Mouse (Mus musculus): ENCODE data around the gene Fubp3. TPM values are rescaled to one million over a fixed set of nuclear protein-coding genes. Genes with fewer than 3 reads are reported as not detected.

Gene Fubp3
- polyA plus RNA-seq, 1 experiment: 36.3 TPM

DNA sequence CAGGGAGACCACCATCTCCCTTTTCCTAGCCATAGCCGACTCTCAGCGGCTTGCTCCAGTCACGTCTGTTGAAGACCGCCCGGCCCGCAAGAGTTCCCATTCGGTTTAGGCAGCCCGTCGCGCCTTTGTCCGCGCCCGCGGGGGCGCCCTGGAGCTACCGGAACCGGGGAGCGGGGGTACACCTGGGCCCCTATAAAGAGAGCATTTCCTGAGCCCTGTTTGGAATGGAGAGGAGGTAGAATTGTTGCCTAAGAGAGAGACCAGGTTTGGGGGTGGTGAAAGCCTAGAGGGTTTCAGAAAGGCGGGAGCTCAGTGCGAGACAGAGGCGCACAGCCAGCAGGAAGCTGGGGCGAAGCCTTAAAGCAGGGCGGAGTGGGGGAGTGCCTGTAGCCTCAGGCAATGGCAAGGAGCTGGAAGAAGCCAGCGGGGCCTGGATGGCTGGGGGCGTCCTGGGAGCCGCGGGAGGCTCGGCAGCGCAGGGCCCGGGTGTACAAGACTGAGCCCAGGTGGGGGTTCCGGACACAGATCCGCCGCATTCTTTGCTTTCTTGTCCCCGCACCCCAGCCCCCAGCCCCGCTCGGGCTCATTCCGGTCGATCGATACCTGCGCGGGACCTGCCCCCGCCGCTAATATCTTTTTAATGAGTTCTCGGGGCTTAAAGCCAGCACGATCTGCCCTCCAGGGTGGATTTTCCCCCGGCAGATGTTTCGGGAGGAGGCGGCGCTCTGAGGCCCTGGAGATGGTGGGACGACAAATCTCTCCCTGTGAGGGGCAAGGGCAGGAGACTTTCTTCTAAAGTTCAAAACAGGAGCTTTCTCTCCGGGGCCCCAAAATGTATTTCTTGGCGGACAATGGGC, 63.1 kb downstream of the Fubp3 start:
- DNase-seq: no peak
- Histone ChIP-seq H3K4me3 (replicated peaks; ENCODE audit: insufficient read depth, low read depth, low read length) (no peak overlapping the region), H3K4me1 (ENCODE audit: control insufficient read depth, insufficient read depth, low read length) (no peaks in the 10 kb centered on the region), H3K27me3 (ENCODE audit: control insufficient read depth, insufficient read depth, low read length) (peaks cover 15% of the 10 kb centered on the region; the same call in 1 of the 2 replicates), H3K27ac (ENCODE audit: insufficient read depth, low read length) (no peak overlapping the region)
- under 1% methylated on average over 51 of the region's 52 CpGs for WGBS
- no peak for TF ChIP-seq POLR2A (IDR thresholded peaks at IDR 0.05; ENCODE audit: borderline replicate concordance, insufficient read depth, low read length)

DNA sequence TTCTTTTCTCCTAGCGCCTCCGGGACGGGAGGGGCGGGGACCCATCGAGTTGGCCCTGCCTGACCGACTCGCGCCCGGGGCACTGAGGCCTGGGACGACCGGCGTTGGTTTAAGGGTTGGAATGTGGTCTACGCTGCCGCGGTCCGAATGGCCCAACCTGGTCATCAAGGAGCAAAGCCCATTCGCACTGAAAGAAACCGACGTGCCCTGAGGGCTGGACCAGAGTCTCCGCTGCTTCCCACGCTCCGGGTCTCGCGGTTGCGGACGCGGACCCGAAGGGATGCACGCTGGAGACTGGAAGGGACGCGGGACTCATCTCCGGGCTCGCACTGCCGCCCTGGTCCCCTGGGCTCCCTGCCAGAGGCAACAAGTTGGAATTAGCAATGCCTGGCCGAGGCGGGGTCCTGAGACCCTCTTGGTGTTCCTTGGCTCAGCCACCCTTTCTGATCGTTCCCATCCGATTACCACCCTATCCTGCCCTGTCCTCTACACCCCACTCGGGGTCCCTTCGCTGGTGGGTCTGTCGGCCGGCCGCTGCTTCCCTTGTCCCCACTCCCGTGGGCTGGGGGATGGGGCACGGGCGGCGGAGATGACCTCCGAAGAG, 63.8 kb downstream of the Fubp3 start:
- Histone ChIP-seq H3K4me3 (replicated peaks; ENCODE audit: insufficient read depth, low read depth, low read length) (no peak overlapping the region), H3K27me3 (ENCODE audit: control insufficient read depth, insufficient read depth, low read length) (peaks cover 15% of the 10 kb centered on the region; the same call in 1 of the 2 replicates), H3K27ac (ENCODE audit: insufficient read depth, low read length) (no peak overlapping the region), H3K4me1 (ENCODE audit: control insufficient read depth, insufficient read depth, low read length) (no peaks in the 10 kb centered on the region)
- DNase-seq: peak in 1 of 2 experiments; percentile 27
- under 1% methylated on average over 48 of the region's 48 CpGs for WGBS
- TF ChIP-seq CTCF (IDR thresholded peaks at IDR 0.05; ENCODE audit: borderline replicate concordance, insufficient read depth, low read depth, low read length) (no peak), POLR2A (IDR thresholded peaks at IDR 0.05; ENCODE audit: borderline replicate concordance, insufficient read depth, low read length) (no peak)

DNA sequence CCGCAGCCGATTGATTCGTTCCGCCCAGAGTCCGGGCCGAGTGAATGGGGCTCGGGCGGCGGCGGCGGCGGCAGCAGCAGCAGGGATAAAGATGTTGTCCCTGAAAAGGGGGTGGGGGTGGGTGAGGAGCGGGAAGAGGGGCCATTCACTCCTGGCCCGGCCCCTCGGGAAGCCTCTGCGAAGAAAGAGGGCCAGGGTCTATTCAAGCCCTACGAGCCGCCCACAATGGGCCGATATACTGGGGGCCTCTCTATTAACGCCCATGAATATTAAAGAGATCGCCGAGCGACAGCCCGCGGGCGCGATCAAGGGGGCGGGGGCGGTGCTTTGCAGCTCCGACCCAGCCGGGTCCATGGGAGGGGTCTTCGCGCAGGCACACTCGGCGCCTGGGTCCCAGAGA, 64.3 kb downstream of the Fubp3 start:
- WGBS: 2% methylated on average over 35 of the region's 35 CpGs

GRCm38 (mm10) chr2:31637311-31637710, 64.9 kb downstream of the Fubp3 start:
- peaks cover 15% of the 10 kb centered on the region; the same call in 1 of the 2 replicates for H3K27me3 ChIP-seq (ENCODE audit: control insufficient read depth, insufficient read depth, low read length)
- H3K4me1 ChIP-seq (ENCODE audit: control insufficient read depth, insufficient read depth, low read length): no peaks in the 10 kb centered on the region
- H3K4me3 ChIP-seq (replicated peaks; ENCODE audit: insufficient read depth, low read depth, low read length): no peak overlapping the region
- TF ChIP-seq CTCF (IDR thresholded peaks at IDR 0.05; ENCODE audit: borderline replicate concordance, insufficient read depth, low read depth, low read length) (no peak), POLR2A (IDR thresholded peaks at IDR 0.05; ENCODE audit: borderline replicate concordance, insufficient read depth, low read length) (no peak)
- WGBS: 2% methylated on average over 12 of the region's 12 CpGs
- DNase-seq: no peak
- H3K27ac ChIP-seq (ENCODE audit: insufficient read depth, low read length): no peak overlapping the region

More for the DNA sequence above, 64.3 kb downstream of the Fubp3 start:
- TF ChIP-seq CTCF (IDR thresholded peaks at IDR 0.05; ENCODE audit: borderline replicate concordance, insufficient read depth, low read depth, low read length): no peak
- no peak for TF ChIP-seq POLR2A (IDR thresholded peaks at IDR 0.05; ENCODE audit: borderline replicate concordance, insufficient read depth, low read length)
- no peak for DNase-seq
- H3K4me3 ChIP-seq (replicated peaks; ENCODE audit: insufficient read depth, low read depth, low read length): no peak overlapping the region
- H3K4me1 ChIP-seq (ENCODE audit: control insufficient read depth, insufficient read depth, low read length): no peaks in the 10 kb centered on the region
- peaks cover 15% of the 10 kb centered on the region; the same call in 1 of the 2 replicates for H3K27me3 ChIP-seq (ENCODE audit: control insufficient read depth, insufficient read depth, low read length)
- no peak overlapping the region for H3K27ac ChIP-seq (ENCODE audit: insufficient read depth, low read length)

DNA sequence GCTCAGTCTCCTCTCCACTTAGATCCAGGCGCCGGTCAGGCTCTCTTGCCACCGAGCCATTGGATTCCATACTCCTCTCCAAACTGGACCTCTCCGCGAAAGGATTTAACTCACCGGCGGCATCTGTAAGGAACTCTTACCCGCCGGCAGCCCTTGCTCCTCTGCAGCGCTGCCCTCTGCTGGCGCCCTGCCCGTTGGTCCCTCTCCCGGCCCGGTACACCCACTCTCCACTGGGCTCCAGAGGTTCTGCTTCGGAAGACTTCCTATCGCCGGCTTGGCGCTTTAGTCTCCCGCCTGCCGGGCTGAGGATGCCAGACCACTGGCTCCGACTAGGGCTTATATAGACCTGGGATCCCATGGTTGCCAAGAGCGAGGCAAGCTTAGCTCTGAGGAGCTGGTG, 65.4 kb downstream of the Fubp3 start:
- DNase-seq: peak in 1 of 2 experiments; percentile 29
- no peak for TF ChIP-seq POLR2A (IDR thresholded peaks at IDR 0.05; ENCODE audit: borderline replicate concordance, insufficient read depth, low read length)
- TF ChIP-seq CTCF (IDR thresholded peaks at IDR 0.05; ENCODE audit: borderline replicate concordance, insufficient read depth, low read depth, low read length): no peak
- no peak overlapping the region for H3K4me3 ChIP-seq (replicated peaks; ENCODE audit: insufficient read depth, low read depth, low read length)
- H3K4me1 ChIP-seq (ENCODE audit: control insufficient read depth, insufficient read depth, low read length): no peaks in the 10 kb centered on the region
- WGBS: 1% methylated on average over 22 of the region's 22 CpGs
- no peak overlapping the region for H3K27ac ChIP-seq (ENCODE audit: insufficient read depth, low read length)
- peaks cover 15% of the 10 kb centered on the region; the same call in 1 of the 2 replicates for H3K27me3 ChIP-seq (ENCODE audit: control insufficient read depth, insufficient read depth, low read length)

GRCm38 (mm10) chr2:31638581-31639465, 66.4 kb downstream of the Fubp3 start:
- 3% methylated on average over 34 of the region's 34 CpGs for WGBS
- H3K27ac ChIP-seq (ENCODE audit: insufficient read depth, low read length): no peak overlapping the region
- H3K4me3 ChIP-seq (replicated peaks; ENCODE audit: insufficient read depth, low read depth, low read length): no peak overlapping the region
- no peak for DNase-seq
- TF ChIP-seq POLR2A (IDR thresholded peaks at IDR 0.05; ENCODE audit: borderline replicate concordance, insufficient read depth, low read length) (no peak), CTCF (IDR thresholded peaks at IDR 0.05; ENCODE audit: borderline replicate concordance, insufficient read depth, low read depth, low read length) (no peak)
- no peaks in the 10 kb centered on the region for H3K4me1 ChIP-seq (ENCODE audit: control insufficient read depth, insufficient read depth, low read length)
- H3K27me3 ChIP-seq (ENCODE audit: control insufficient read depth, insufficient read depth, low read length): peaks cover 15% of the 10 kb centered on the region; the same call in 1 of the 2 replicates

GRCm38 (mm10) chr2:31639466-31639760, 67.0 kb downstream of the Fubp3 start:
- no peaks in the 10 kb centered on the region for H3K4me1 ChIP-seq (ENCODE audit: control insufficient read depth, insufficient read depth, low read length)
- H3K4me3 ChIP-seq (replicated peaks; ENCODE audit: insufficient read depth, low read depth, low read length): no peak overlapping the region
- H3K27ac ChIP-seq (ENCODE audit: insufficient read depth, low read length): no peak overlapping the region
- no peak for DNase-seq
- H3K27me3 ChIP-seq (ENCODE audit: control insufficient read depth, insufficient read depth, low read length): peaks cover 15% of the 10 kb centered on the region; the same call in 1 of the 2 replicates
- TF ChIP-seq POLR2A (IDR thresholded peaks at IDR 0.05; ENCODE audit: borderline replicate concordance, insufficient read depth, low read length) (no peak), CTCF (IDR thresholded peaks at IDR 0.05; ENCODE audit: borderline replicate concordance, insufficient read depth, low read depth, low read length) (no peak)
- WGBS: 0% methylated on average over 12 of the region's 13 CpGs
